Mouse (Mus musculus) small intestine, adult 2 months (tissue): Measurements from ENCODE around the gene Zmat5.

Experiments used
- CTCF ChIP-seq: fragments of 200-500 bp; IDR thresholded peaks from 2 replicates; pipeline ENCODE4 v1.5.1; 2012; ENCODE audit warnings: low read depth, mild to moderate bottlenecking, control low read depth, inconsistent platforms, low read length, moderate library complexity, mixed read lengths; ENCODE audit not compliant: insufficient replicate concordance, insufficient read length; ENCODE audit errors: extremely low read depth
- POLR2A ChIP-seq: fragments of 200-500 bp; IDR thresholded peaks from 2 replicates; pipeline ENCODE4 v1.6.1; 2012; ENCODE audit warnings: low read depth, mild to moderate bottlenecking, control low read depth, inconsistent platforms, low read length, moderate library complexity

DNA sequence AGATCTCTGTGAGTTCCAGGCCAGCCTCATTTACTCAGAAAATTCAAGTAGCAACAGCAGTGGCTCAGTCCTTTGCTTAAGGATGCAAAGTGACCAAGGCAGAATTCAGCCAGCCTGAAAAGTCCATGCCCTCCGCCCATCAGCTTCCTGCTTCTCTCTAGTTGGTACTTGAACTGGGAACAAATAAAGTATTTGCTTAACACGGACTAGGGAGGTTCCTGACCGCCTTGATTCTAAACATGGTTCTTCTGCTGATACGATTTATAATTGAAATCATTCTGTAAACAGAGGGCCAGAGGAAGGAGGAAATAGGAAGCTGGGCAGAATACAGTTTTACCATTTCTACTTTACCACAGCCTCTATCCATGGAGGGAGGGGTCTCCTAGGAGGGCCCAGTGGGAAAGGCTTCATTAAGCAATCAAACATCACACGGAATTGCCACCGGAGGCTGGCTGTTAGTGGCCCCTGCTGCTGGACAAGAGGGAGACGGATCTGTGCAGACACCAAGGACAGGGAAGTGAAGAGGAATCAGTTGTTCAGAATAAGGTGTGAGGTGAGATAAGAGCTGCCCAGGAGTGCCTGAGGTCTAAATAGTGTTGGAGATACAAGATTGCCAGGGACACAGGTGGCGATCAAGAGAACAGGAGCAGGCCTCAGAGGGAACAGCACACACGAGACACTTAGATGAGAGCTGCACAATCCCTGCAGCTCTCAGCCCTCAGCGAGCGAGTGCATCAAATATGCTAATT, 15.7 kb upstream of the Zmat5 start:
- TF ChIP-seq CTCF (no peak), POLR2A (no peak)
